Mouse (Mus musculus) retina, adult 2 months (tissue): ENCODE data around the gene Txn1.

ENCODE experiments used
- DNase-seq: peaks from one replicate; pipeline ENCODE4 v3.0.0-alpha.2; 2012; ENCODE audit warnings: low read depth, low spot score

The Txn1 gene

GRCm38 (mm10) chr4:57901210-57901609 lies 55.0 kb downstream of the Txn1 start:
- no peak for DNase-seq

- DNase-seq, result no peak
These were observed 59.6 kb downstream of the Txn1 start for GRCm38 (mm10) chr4:57896631-57897030.

- no peak for DNase-seq
These were observed 60.3 kb downstream of the Txn1 start for GRCm38 (mm10) chr4:57895902-57896301.

GRCm38 (mm10) chr4:57895140-57895539 lies 61.1 kb downstream of the Txn1 start:
- DNase-seq, result no peak
